Mouse (Mus musculus): Measurements from ENCODE around the gene Plekhb1. TPM values are rescaled to one million over a fixed set of nuclear protein-coding genes. Genes with fewer than 3 reads are reported as not detected.

The Plekhb1 gene
- polyA plus RNA-seq, 1 experiment: not detected

DNA sequence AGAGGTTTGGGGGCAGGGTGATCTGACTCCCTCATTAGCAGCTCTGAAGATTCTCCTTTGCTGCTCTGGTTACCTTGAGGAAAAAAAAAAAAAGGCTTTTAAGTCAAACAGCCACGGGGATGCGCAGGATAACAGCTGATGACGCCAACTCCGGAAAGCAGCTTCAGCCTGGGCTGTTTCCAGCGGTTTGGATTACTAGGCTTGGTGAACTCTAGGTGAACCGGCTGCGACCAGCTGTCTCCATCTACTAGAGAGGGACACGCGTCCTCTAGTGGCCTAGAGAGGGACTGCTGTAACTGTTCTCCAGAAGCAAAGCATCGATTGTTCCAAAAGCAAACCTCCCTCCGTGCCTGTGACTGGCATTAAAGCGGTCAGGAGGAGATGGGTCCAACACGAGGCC lies 976 bp upstream of the Plekhb1 start:
- H3K4me3 ChIP-seq (replicated peaks): no peak overlapping the region
- peaks cover 9% of the 10 kb centered on the region for H3K4me1 ChIP-seq (ENCODE audit: control insufficient read depth)
- no peaks in the 10 kb centered on the region for H3K9me3 ChIP-seq (ENCODE audit: control insufficient read depth, low read length)
- H3K36me3 ChIP-seq (ENCODE audit: control insufficient read depth): no peaks in the 10 kb centered on the region
- H3K27me3 ChIP-seq (ENCODE audit: control insufficient read depth): peaks cover 37% of the 10 kb centered on the region
- TF ChIP-seq GATA1 (IDR thresholded peaks at IDR 0.05; ENCODE audit: low read length): no peak
- no peak for TF ChIP-seq TAL1 (IDR thresholded peaks at IDR 0.05; ENCODE audit: low read length)

DNA sequence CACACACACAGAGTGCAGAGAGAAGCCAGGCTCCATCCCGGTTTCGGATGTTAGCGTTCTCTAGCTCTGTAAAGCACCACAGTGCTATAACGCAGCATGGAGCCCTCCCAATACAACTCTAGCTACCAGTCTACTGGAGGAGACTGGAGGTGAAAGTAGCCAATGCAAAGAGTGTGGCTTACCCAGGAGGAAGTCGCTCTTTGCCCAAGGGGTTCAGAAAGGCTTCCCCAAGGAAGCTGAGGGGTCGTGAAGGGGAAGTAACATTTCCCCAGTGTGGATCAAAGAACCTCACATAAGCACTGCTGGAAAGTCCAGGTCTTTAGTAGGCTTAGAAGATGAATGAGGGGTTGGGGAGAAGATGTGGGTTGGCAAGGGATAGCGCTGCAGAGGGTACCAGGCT lies 950 bp downstream of the Plekhb1 start:
- Histone ChIP-seq H3K4me1 (ENCODE audit: control insufficient read depth) (peaks cover 9% of the 10 kb centered on the region), H3K4me3 (replicated peaks) (no peak overlapping the region), H3K36me3 (ENCODE audit: control insufficient read depth) (no peaks in the 10 kb centered on the region), H3K27me3 (ENCODE audit: control insufficient read depth) (peaks cover 30% of the 10 kb centered on the region), H3K9me3 (ENCODE audit: control insufficient read depth, low read length) (no peaks in the 10 kb centered on the region)
- TF ChIP-seq TAL1 (IDR thresholded peaks at IDR 0.05; ENCODE audit: low read length): no peak
- TF ChIP-seq GATA1 (IDR thresholded peaks at IDR 0.05; ENCODE audit: low read length): no peak

- no peak for TF ChIP-seq GATA1 (IDR thresholded peaks at IDR 0.05; ENCODE audit: low read length)
- TF ChIP-seq TAL1 (IDR thresholded peaks at IDR 0.05; ENCODE audit: low read length): no peak
- Histone ChIP-seq H3K36me3 (ENCODE audit: control insufficient read depth) (no peaks in the 10 kb centered on the region), H3K4me3 (replicated peaks) (no peak overlapping the region), H3K27me3 (ENCODE audit: control insufficient read depth) (peaks cover 9% of the 10 kb centered on the region), H3K4me1 (ENCODE audit: control insufficient read depth) (peaks cover 1% of the 10 kb centered on the region), H3K9me3 (ENCODE audit: control insufficient read depth, low read length) (no peaks in the 10 kb centered on the region)
These were observed 4.1 kb downstream of the Plekhb1 start for GRCm38 (mm10) chr7:100658093-100658578.

DNA sequence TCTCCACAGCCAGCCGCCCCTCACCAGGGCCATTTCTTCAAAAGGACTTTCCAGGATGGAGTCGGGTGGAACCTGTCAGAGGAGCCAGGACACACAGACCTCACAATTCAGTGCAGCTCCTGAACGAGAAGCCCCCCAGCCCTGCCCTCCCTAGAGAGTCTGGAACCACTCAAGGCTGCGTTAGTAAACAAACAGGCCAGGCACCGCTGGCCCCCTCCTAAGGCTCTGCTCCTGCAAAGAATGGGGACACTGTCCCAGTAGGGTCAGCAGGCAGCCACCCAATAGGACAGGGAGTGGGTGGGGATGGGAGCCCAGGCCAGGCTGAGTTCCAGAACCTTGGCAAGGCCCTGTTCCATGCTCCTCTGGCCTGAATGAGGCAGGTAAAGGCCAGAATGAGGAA lies 5.5 kb downstream of the Plekhb1 start:
- Histone ChIP-seq H3K9me3 (ENCODE audit: control insufficient read depth, low read length) (no peaks in the 10 kb centered on the region), H3K4me1 (ENCODE audit: control insufficient read depth) (no peaks in the 10 kb centered on the region; the same call in 1 of the 2 replicates), H3K36me3 (ENCODE audit: control insufficient read depth) (no peaks in the 10 kb centered on the region), H3K4me3 (replicated peaks) (no peak overlapping the region), H3K27me3 (ENCODE audit: control insufficient read depth) (peaks cover 3% of the 10 kb centered on the region)
- no peak for TF ChIP-seq TAL1 (IDR thresholded peaks at IDR 0.05; ENCODE audit: low read length)
- TF ChIP-seq GATA1 (IDR thresholded peaks at IDR 0.05; ENCODE audit: low read length): no peak

- H3K4me1 ChIP-seq (ENCODE audit: control insufficient read depth): no peaks in the 10 kb centered on the region; the same call in 1 of the 2 replicates
- H3K27me3 ChIP-seq (ENCODE audit: control insufficient read depth): no peaks in the 10 kb centered on the region
- no peak overlapping the region for H3K4me3 ChIP-seq (replicated peaks)
These were observed 7.8 kb downstream of the Plekhb1 start for GRCm38 (mm10) chr7:100654441-100654840.

DNA sequence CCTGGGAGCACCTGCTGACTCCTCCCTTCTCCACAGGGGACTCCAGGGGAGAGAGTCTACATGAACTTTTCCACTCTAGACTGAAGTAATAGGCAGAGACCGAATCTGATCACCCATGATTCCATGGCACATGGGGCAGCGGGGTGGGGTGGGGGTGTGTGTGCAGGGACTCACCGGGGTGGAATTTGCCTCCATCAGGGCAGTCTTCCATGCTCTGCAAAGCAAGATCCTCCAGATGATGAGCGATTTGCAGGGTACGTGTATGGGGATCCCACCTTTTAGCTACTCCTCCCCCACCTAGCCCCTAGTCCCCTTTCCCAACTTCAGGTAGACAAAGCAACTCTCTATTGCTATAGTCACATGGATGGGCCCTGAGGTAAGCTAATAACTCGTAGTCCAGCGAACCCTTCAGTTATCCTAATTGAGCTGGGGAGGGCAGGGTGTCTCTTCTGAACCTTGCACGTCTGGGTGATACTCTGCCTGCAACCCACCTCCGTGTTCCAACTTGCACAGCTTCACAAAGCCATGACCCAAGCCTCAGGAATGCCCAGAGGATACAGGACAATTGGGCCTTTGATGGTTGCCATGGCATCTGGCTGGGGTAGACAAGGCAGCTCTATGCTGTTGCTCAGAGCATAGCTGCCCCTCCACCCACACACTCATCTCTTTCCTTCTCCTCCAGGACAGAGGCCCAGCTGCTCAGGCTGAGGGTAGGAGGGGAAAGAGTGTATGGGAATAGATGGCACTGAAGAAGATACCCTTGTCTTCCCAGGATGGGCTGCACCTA lies 8.5 kb downstream of the Plekhb1 start:
- peaks cover 6% of the 10 kb centered on the region for H3K36me3 ChIP-seq (ENCODE audit: control insufficient read depth)
- TF ChIP-seq TAL1 (IDR thresholded peaks at IDR 0.05; ENCODE audit: low read length): no peak
- TF ChIP-seq GATA1 (IDR thresholded peaks at IDR 0.05; ENCODE audit: low read length): no peak
- H3K4me3 ChIP-seq (replicated peaks): no peak overlapping the region
- no peaks in the 10 kb centered on the region; the same call in 1 of the 2 replicates for H3K4me1 ChIP-seq (ENCODE audit: control insufficient read depth)
- H3K27me3 ChIP-seq (ENCODE audit: control insufficient read depth): no peaks in the 10 kb centered on the region
- no peaks in the 10 kb centered on the region for H3K9me3 ChIP-seq (ENCODE audit: control insufficient read depth, low read length)

More at GRCm38 (mm10) chr7:100654441-100654840, 7.8 kb downstream of the Plekhb1 start:
- Histone ChIP-seq H3K36me3 (ENCODE audit: control insufficient read depth) (no peaks in the 10 kb centered on the region), H3K9me3 (ENCODE audit: control insufficient read depth, low read length) (no peaks in the 10 kb centered on the region)
- no peak for TF ChIP-seq TAL1 (IDR thresholded peaks at IDR 0.05; ENCODE audit: low read length)
- TF ChIP-seq GATA1 (IDR thresholded peaks at IDR 0.05; ENCODE audit: low read length): no peak

- H3K9me3 ChIP-seq (ENCODE audit: control insufficient read depth, low read length): no peaks in the 10 kb centered on the region
- TF ChIP-seq TAL1 (IDR thresholded peaks at IDR 0.05; ENCODE audit: low read length) (no peak), GATA1 (IDR thresholded peaks at IDR 0.05; ENCODE audit: low read length) (no peak)
- H3K4me3 ChIP-seq (replicated peaks): no peak overlapping the region
- H3K4me1 ChIP-seq (ENCODE audit: control insufficient read depth): peaks cover 7% of the 10 kb centered on the region
- peaks cover 16% of the 10 kb centered on the region for H3K36me3 ChIP-seq (ENCODE audit: control insufficient read depth)
- H3K27me3 ChIP-seq (ENCODE audit: control insufficient read depth): no peaks in the 10 kb centered on the region
These were observed 11.2 kb downstream of the Plekhb1 start for GRCm38 (mm10) chr7:100651011-100651410.

DNA sequence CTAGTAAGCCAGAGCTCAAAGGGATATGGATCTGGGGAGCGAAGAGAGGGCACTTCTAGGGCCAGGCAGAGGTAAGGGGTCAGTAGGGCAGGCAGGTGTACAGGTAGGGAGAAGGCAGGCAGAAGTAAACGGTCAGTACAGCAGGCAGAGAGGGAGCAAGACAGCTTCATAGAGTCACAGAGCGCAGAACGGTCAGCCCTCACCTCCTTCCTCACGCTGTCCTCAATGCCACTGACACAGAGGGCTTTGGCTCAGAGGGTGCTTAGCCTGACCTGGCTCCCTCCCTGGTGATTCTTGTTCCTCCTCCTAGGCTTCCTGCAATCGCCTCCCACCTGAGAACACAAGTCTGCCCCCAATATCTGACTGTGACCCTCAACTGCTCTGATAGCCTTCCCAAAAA lies 11.8 kb downstream of the Plekhb1 start:
- TF ChIP-seq TAL1 (IDR thresholded peaks at IDR 0.05; ENCODE audit: low read length) (no peak), GATA1 (IDR thresholded peaks at IDR 0.05; ENCODE audit: low read length) (no peak)
- Histone ChIP-seq H3K4me1 (ENCODE audit: control insufficient read depth) (peaks cover 12% of the 10 kb centered on the region), H3K9me3 (ENCODE audit: control insufficient read depth, low read length) (no peaks in the 10 kb centered on the region), H3K4me3 (replicated peaks) (no peak overlapping the region), H3K27me3 (ENCODE audit: control insufficient read depth) (no peaks in the 10 kb centered on the region), H3K36me3 (ENCODE audit: control insufficient read depth) (peaks cover 21% of the 10 kb centered on the region)

DNA sequence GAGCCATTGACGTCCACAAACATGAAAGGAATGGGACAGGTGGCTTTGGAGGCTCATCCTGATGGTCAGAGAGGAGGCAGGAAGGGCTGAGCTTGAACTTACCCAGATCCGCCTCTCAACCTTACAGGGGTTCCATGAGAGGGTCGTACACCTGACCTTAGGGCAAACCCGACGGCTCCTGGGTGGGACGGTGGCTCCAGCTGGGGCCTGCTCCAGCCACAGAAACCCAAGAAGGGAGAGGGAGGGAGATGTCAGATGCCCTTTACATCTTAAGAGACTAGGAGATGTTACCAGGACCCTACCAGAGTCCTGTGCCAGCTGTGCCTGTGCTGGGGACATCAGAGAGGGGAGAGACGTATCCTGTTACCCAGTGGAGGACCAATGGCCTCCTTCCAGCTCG lies 12.4 kb downstream of the Plekhb1 start:
- peaks cover 26% of the 10 kb centered on the region for H3K36me3 ChIP-seq (ENCODE audit: control insufficient read depth)
- no peak overlapping the region for H3K4me3 ChIP-seq (replicated peaks)
- no peaks in the 10 kb centered on the region for H3K27me3 ChIP-seq (ENCODE audit: control insufficient read depth)
- H3K4me1 ChIP-seq (ENCODE audit: control insufficient read depth): peaks cover 18% of the 10 kb centered on the region
- H3K9me3 ChIP-seq (ENCODE audit: control insufficient read depth, low read length): no peaks in the 10 kb centered on the region
- TF ChIP-seq TAL1 (IDR thresholded peaks at IDR 0.05; ENCODE audit: low read length) (no peak), GATA1 (IDR thresholded peaks at IDR 0.05; ENCODE audit: low read length) (no peak)

Data from erythroblast, embryonic 14.5 days (primary cell).